Mouse (Mus musculus): ENCODE results near the gene Tnk2.

GRCm38 (mm10) chr16:32602193-32602685 is 41.4 kb upstream of the Tnk2 start:
- TF ChIP-seq CTCF (IDR thresholded peaks at IDR 0.05; ENCODE audit: control insufficient read depth, insufficient read depth, low read length) (no peak), POLR2A (IDR thresholded peaks at IDR 0.05; ENCODE audit: borderline replicate concordance, control insufficient read depth, low read depth, low read length) (no peak)

Measured in bone marrow, adult 2 months (tissue).